In genomic region chr7:19399496-19400280, GRCm38 (mm10) we compare ENCODE assay signal across 8 mouse cellular contexts. TPM values are rescaled to one million over a fixed set of nuclear protein-coding genes. Genes with fewer than 3 reads are reported as not detected.
DNase-seq lines count a peak whose midpoint lies in the region; ATAC-seq and TF ChIP-seq lines count a peak whose summit lies in the region.

No protein-coding gene starts in this region.

- H3K36me3 ChIP-seq in liver, embryonic 14.5 days (replicated peaks; ENCODE audit: control insufficient read depth, insufficient read depth, low read depth), result no peaks in the 10 kb centered on the region; the same call in 1 of the 2 replicates

- no peak overlapping the region for H3K27ac ChIP-seq in embryonic fibroblast, embryonic 13.5 days (ENCODE audit: insufficient read depth, low read length)
- no peak overlapping the region for H3K27ac ChIP-seq in liver, embryonic 14.5 days

- intact Hi-C loops in gastrocnemius, postnatal 14 days (cut with DNase I; ENCODE audit: low total_unique reads), result loop anchor here (5.0 kb wide), 1 partner anchor 48 kb away; no protein-coding TSS in a partner anchor

- H3K4me1 ChIP-seq in embryonic fibroblast, embryonic 13.5 days (ENCODE audit: control insufficient read depth, insufficient read depth, low read length), result 0 out of 2 replicates have a peak, but pooled peaks cover 2% of the 10 kb centered on the region
- peaks cover 0 to 2% of the 10 kb centered on the region in 2 experiments; a peak in 1 of 4 replicates for H3K4me1 ChIP-seq in liver, embryonic 14.5 days (replicated peaks; ENCODE audit: control insufficient read depth in 2 of 2, insufficient read depth in 2 of 2, low read length in 1 of 2)

- ATAC-seq in inflammation-experienced regulatory T-cells, adult 6 months, result peak; percentile 63
- no peak for ATAC-seq in liver, embryonic 14.5 days (ENCODE audit: insufficient read depth)

- peak; percentile 27 for DNase-seq in ovary, postnatal 14 days (ENCODE audit: low spot score)
- no peak for DNase-seq in ovary, adult 18-20 months (ENCODE audit: low spot score)
- no peak for DNase-seq in liver, embryonic 14.5 days (ENCODE audit: low read depth in 3 of 3, low spot score in 3 of 3)
- peak; percentile 38 to 45 for DNase-seq in natural killer cell, adult 2 months (ENCODE audit: low spot score in 2 of 2)
- no peak for DNase-seq in gastrocnemius, postnatal 25 days
- DNase-seq in gastrocnemius, postnatal 14 days, result no peak

- H3K9me3 ChIP-seq in liver, embryonic 14.5 days (ENCODE audit: control insufficient read depth, low read length), result peaks cover 2% of the 10 kb centered on the region

- WGBS in liver, embryonic 14.5 days (ENCODE audit: insufficient replicate concordance), result 7% methylated on average over 27 of the region's 27 CpGs

- H3K4me2 ChIP-seq in liver, embryonic 14.5 days (ENCODE audit: low read depth), result peak overlapping the region; percentile 51

- no peak for TF ChIP-seq EP300 in liver, embryonic 14.5 days (IDR thresholded peaks at IDR 0.05; ENCODE audit: low read depth)

- no peak for TF ChIP-seq CTCF in embryonic fibroblast, embryonic 13.5 days (IDR thresholded peaks at IDR 0.05; ENCODE audit: borderline replicate concordance, insufficient read depth, low read length)
- TF ChIP-seq CTCF in liver, embryonic 14.5 days (IDR thresholded peaks at IDR 0.05; ENCODE audit: low read depth), result no peak

- no peak overlapping the region for H3K9ac ChIP-seq in liver, embryonic 14.5 days (replicated peaks)

- peaks cover 28% of the 10 kb centered on the region for H3K27me3 ChIP-seq in liver, embryonic 14.5 days (ENCODE audit: control insufficient read depth, insufficient read depth, low read length)

- H3K4me3 ChIP-seq in embryonic fibroblast, embryonic 13.5 days (ENCODE audit: insufficient read depth, low read length), result peak overlapping the region; percentile 28
- H3K4me3 ChIP-seq in liver, embryonic 14.5 days (ENCODE audit: insufficient read depth in 1 of 2, low read depth in 2 of 2, low read length in 2 of 2), result peak overlapping the region in 1 of 2 experiments; percentile 10; a peak in 1 of 4 replicates

- TF ChIP-seq POLR2A in embryonic fibroblast, embryonic 13.5 days (IDR thresholded peaks at IDR 0.05; ENCODE audit: low read depth, low read length), result peak; percentile 34; the same call in 1 of the 2 replicates

RNA-seq across cellular contexts. Expression of gene Klc3, which starts 4.2 kb away (rescaled TPM):
- 5.3 and 6.3 TPM in 2 replicates for polyA plus RNA-seq in embryonic fibroblast, embryonic 13.5 days (2011; ENCODE audit: insufficient read length, low read depth, missing spikeins)
- 1 to 10 TPM; 1.5 to 4.8 (median 2.7) TPM for polyA plus RNA-seq in inflammation-experienced regulatory T-cells, adult 6 months (2017; shearing (Covaris generic))
- polyA plus RNA-seq in liver, embryonic 14.5 days (2012; rRNA removed), result 0.18 and 0.21 TPM in 2 replicates
- polyA plus RNA-seq in liver, embryonic 14.5 days (2014; fragmentation: Nextera tagmentation; extraction: Ambion mirVana), result 0.13 and 0.58 TPM in 2 replicates
- total RNA-seq in gastrocnemius, postnatal 25 days (2021), result under 1 TPM in 1 of 2 experiments, not detected in 1; 0.43 TPM
- total RNA-seq in gastrocnemius, postnatal 14 days (2021), result under 1 TPM in 1 of 2 experiments, not detected in 1; 0.11 TPM

RNA-seq across cellular contexts. Expression of gene Ckm, which starts 4.9 kb away (rescaled TPM):
- not detected in 2 replicates for polyA plus RNA-seq in embryonic fibroblast, embryonic 13.5 days (2011; ENCODE audit: insufficient read length, low read depth, missing spikeins)
- polyA plus RNA-seq in inflammation-experienced regulatory T-cells, adult 6 months (2017; shearing (Covaris generic)), result under 1 TPM in 1 of 3 experiments, not detected in 2; 0.25 TPM
- 0.12 and 0.14 TPM in 2 replicates for polyA plus RNA-seq in liver, embryonic 14.5 days (2012; rRNA removed)
- polyA plus RNA-seq in liver, embryonic 14.5 days (2014; fragmentation: Nextera tagmentation; extraction: Ambion mirVana), result 0.11 and 0.19 TPM in 2 replicates
- total RNA-seq in gastrocnemius, postnatal 25 days (2021), result over 10,000 TPM; 37,777 to 44,473 TPM
- over 10,000 TPM; 34,344 to 35,305 TPM for total RNA-seq in gastrocnemius, postnatal 14 days (2021)

RNA-seq across cellular contexts. Expression of gene Ercc2, which starts 17.9 kb away (rescaled TPM):
- 14.3 and 22.7 TPM in 2 replicates for polyA plus RNA-seq in embryonic fibroblast, embryonic 13.5 days (2011; ENCODE audit: insufficient read length, low read depth, missing spikeins)
- 10 to 100 TPM in 2 of 3 experiments, 1 to 10 TPM in 1; 7.8 to 10.9 (median 10.8) TPM for polyA plus RNA-seq in inflammation-experienced regulatory T-cells, adult 6 months (2017; shearing (Covaris generic))
- polyA plus RNA-seq in liver, embryonic 14.5 days (2012; rRNA removed), result 11.7 and 12.3 TPM in 2 replicates
- polyA plus RNA-seq in liver, embryonic 14.5 days (2014; fragmentation: Nextera tagmentation; extraction: Ambion mirVana), result 4.6 and 5.5 TPM in 2 replicates
- 1 to 10 TPM; 7.8 to 8.8 TPM for total RNA-seq in gastrocnemius, postnatal 25 days (2021)
- 1 to 10 TPM; 6.1 to 7.8 TPM for total RNA-seq in gastrocnemius, postnatal 14 days (2021)

RNA-seq across cellular contexts. Expression of gene Ppp1r13l, which starts 40.1 kb away (rescaled TPM):
- polyA plus RNA-seq in embryonic fibroblast, embryonic 13.5 days (2011; ENCODE audit: insufficient read length, low read depth, missing spikeins), result 11.0 and 12.5 TPM in 2 replicates
- polyA plus RNA-seq in inflammation-experienced regulatory T-cells, adult 6 months (2017; shearing (Covaris generic)), result not detected
- polyA plus RNA-seq in liver, embryonic 14.5 days (2012; rRNA removed), result 2.3 TPM in 2 replicates
- polyA plus RNA-seq in liver, embryonic 14.5 days (2014; fragmentation: Nextera tagmentation; extraction: Ambion mirVana), result 0.65 and 1.0 TPM in 2 replicates
- total RNA-seq in gastrocnemius, postnatal 25 days (2021), result 1 to 10 TPM; 2.6 TPM
- total RNA-seq in gastrocnemius, postnatal 14 days (2021), result 1 to 10 TPM; 1.7 to 2.9 TPM

RNA-seq across cellular contexts. Expression of gene Cd3eap, which starts 40.4 kb away (rescaled TPM):
- polyA plus RNA-seq in embryonic fibroblast, embryonic 13.5 days (2011; ENCODE audit: insufficient read length, low read depth, missing spikeins), result 13.3 and 13.4 TPM in 2 replicates
- polyA plus RNA-seq in inflammation-experienced regulatory T-cells, adult 6 months (2017; shearing (Covaris generic)), result 10 to 100 TPM in 2 of 3 experiments, 1 to 10 TPM in 1; 8.9 to 22.4 (median 17.6) TPM
- polyA plus RNA-seq in liver, embryonic 14.5 days (2012; rRNA removed), result 4.5 and 6.7 TPM in 2 replicates
- polyA plus RNA-seq in liver, embryonic 14.5 days (2014; fragmentation: Nextera tagmentation; extraction: Ambion mirVana), result 7.2 and 7.8 TPM in 2 replicates
- 10 to 100 TPM in 1 of 2 experiments, 1 to 10 TPM in 1; 8.5 to 10.1 TPM for total RNA-seq in gastrocnemius, postnatal 25 days (2021)
- total RNA-seq in gastrocnemius, postnatal 14 days (2021), result 1 to 10 TPM; 7.4 to 8.2 TPM

Comparison
In these comparisons a context has a peak if more than half of its experiments do, and no peak if none do; other contexts are left out.
1. DNase-seq: peak in ovary, postnatal 14 days (single experiment) and natural killer cell, adult 2 months (2 of 2); none in ovary, adult 18-20 months (single experiment), liver, embryonic 14.5 days (0 of 3), gastrocnemius, postnatal 25 days (single experiment) and gastrocnemius, postnatal 14 days (single experiment).